Mouse (Mus musculus) intestine, embryonic 16.5 days (tissue): ENCODE results near the gene Unc5c. TPM values are rescaled to one million over a fixed set of nuclear protein-coding genes. Genes with fewer than 3 reads are reported as not detected.
A peak's percentile ranks its signal among the peaks of the same experiment; 100 is the strongest.

Experiments
- ATAC-seq: fragments of 200-750 bp; cut with Nextera tagmentation; 2 replicates; pipeline ENCODE4 v1.8.0; 2017; ENCODE audit warnings: moderate TSS enrichment, moderate library complexity
- H3K27ac ChIP-seq: fragments of 300-500 bp; sonication (generic); 2 replicates; pipeline ENCODE4 v1.5.1; 2014; ENCODE audit warnings: mild to moderate bottlenecking, low read length
- H3K27me3 ChIP-seq: fragments of 300-500 bp; sonication (generic); replicated peaks from 2 replicates; pipeline ENCODE4 v1.6.1; 2014; ENCODE audit warnings: low read length, control low read depth, mixed read lengths; ENCODE audit not compliant: control insufficient read depth, insufficient read depth
- H3K36me3 ChIP-seq: fragments of 300-500 bp; sonication (generic); 2 replicates; pipeline ENCODE4 v1.6.1; 2014; ENCODE audit warnings: low read length, control low read depth; ENCODE audit not compliant: control insufficient read depth, insufficient read depth
- H3K4me1 ChIP-seq: fragments of 300-500 bp; sonication (generic); 2 replicates; pipeline ENCODE4 v1.6.1; 2014; ENCODE audit warnings: low read length, control low read depth, mixed read lengths; ENCODE audit not compliant: control insufficient read depth, insufficient read depth
- H3K4me2 ChIP-seq: fragments of 300-500 bp; sonication (generic); 2 replicates; pipeline ENCODE4 v1.6.1; 2014; ENCODE audit warnings: low read depth, low read length, control low read depth
- H3K4me3 ChIP-seq: fragments of 300-500 bp; sonication (generic); 2 replicates; pipeline ENCODE4 v1.5.1; 2014; ENCODE audit warnings: mild to moderate bottlenecking, low read length
- H3K9ac ChIP-seq: fragments of 300-500 bp; sonication (generic); 2 replicates; pipeline ENCODE4 v1.6.1; 2014; ENCODE audit warnings: low read depth, low read length
- H3K9me3 ChIP-seq: fragments of 300-500 bp; sonication (generic); 2 replicates; pipeline ENCODE4 v1.6.1; 2016; ENCODE audit warnings: low read length, control low read depth; ENCODE audit not compliant: control insufficient read depth
- WGBS: fragments of 180-500 bp; shearing (Covaris S2); extraction: QIAGEN DNeasy Blood & Tissue Kit; methylation state at CpG from one replicate; pipeline ENCODE4 v1.1.7; 2014; 5-methylcytosine and 5-hydroxymethylcytosine counted together
- polyA plus RNA-seq: library from polyadenylated mRNA; unstranded; fragments of >200 nt; fragmentation: Nextera tagmentation; extraction: Ambion mirVana; gene quantifications from 2 replicates; pipeline ENCODE4 v1.2.1, GENCODE M21; 2015

Unc5c gene
- polyA plus RNA-seq, 1 experiment from 2014 or later: 5.0 TPM

DNA sequence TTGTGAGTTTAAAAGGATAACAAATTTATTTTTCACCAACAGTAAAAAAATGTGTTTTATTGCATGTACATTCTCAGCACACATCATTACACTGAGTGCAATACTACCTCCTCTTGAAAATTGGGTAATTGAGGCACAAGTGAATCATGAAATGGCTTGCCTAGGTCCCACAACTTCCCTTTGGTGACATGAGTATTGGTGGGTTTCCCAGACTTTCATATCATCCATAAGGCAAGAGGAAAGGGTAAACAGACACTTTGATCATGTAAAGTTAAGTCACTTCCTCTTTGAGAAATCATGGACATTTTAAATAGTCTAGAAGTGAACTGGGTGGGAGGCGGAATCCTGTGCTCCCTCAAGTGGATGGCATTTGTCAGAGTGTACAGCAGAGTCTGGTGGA, 73.1 kb downstream of the Unc5c start:
- Histone ChIP-seq H3K4me1 (no peaks in the 10 kb centered on the region), H3K36me3 (no peaks in the 10 kb centered on the region), H3K9ac (no peak overlapping the region), H3K27me3 (no peaks in the 10 kb centered on the region), H3K4me2 (no peak overlapping the region), H3K4me3 (no peak overlapping the region), H3K9me3 (no peaks in the 10 kb centered on the region), H3K27ac (no peak overlapping the region)
- 70% methylated on average over 1 of the region's 1 CpGs for WGBS
- ATAC-seq: no peak

DNA sequence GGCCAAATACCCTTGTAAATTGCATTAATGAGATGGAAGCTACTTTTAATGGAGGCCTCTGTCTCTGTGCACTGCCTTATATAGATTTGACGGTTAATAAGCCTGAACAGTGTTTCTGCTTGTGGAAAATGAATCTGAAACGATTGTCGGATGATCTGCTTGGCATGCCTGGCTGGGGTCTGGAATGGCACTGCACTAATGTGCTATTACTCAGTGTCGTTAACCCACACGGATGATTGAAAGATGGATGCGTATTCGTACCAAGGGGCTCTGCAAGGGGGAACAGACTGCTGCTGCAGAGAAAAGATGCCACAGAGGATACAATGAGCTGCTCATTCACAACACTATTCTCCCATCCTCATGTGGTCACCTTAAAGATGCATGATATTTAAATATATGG, 75.7 kb downstream of the Unc5c start:
- 83% methylated on average over 7 of the region's 7 CpGs for WGBS
- no peak overlapping the region for H3K27ac ChIP-seq
- H3K9me3 ChIP-seq: no peaks in the 10 kb centered on the region
- H3K27me3 ChIP-seq: no peaks in the 10 kb centered on the region
- no peak overlapping the region for H3K9ac ChIP-seq
- ATAC-seq: no peak
- H3K4me1 ChIP-seq: no peaks in the 10 kb centered on the region
- H3K4me3 ChIP-seq: no peak overlapping the region
- no peaks in the 10 kb centered on the region for H3K36me3 ChIP-seq
- H3K4me2 ChIP-seq: no peak overlapping the region

DNA sequence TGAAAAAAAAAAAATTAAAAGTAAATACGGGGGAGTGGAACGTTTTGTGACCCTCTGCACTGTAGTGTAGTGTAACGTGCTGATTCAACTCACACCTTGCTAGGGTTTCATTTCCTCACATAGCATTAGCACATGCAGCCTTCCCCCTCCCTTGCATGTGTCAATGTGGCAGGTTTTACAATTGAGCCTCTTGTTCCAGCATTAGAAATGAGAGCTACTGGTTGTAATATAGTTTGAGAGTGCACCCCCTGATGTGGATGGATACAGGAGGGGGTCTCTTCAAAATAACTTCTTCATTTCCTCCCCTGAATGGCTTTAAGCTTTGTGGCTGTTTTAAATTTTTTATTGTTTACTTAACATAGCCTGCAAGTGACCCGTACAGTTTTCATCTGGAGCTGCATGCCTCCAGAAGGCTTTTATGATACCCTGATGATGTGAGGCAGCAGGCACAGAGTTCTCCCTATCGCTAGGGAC, 82.4 kb downstream of the Unc5c start:
- ATAC-seq: no peak
- H3K36me3 ChIP-seq: no peaks in the 10 kb centered on the region
- no peak overlapping the region for H3K4me3 ChIP-seq
- WGBS: 39% methylated on average over 5 of the region's 5 CpGs
- H3K9me3 ChIP-seq: no peaks in the 10 kb centered on the region
- H3K4me2 ChIP-seq: no peak overlapping the region
- no peak overlapping the region for H3K27ac ChIP-seq
- H3K4me1 ChIP-seq: no peaks in the 10 kb centered on the region
- no peaks in the 10 kb centered on the region for H3K27me3 ChIP-seq
- H3K9ac ChIP-seq: no peak overlapping the region

DNA sequence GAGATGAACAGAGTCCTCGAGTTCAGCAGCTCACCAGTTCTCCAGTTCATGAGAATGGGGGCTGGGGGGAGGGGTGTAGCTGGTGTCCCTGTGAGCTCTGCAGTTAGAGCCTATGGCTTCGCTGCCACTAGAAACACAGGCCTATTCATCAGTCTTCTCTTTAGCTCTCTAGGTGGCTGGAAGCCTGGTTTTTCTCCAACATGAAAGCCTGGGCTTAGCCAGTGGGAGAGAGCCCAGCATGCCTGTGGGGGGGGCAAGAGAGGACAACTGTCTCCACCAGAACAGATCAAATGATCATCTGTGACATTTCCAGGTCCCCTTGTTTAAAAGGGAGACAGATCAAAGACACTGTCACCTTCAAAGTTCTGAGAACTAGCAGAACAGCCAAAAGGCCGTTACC, 84.6 kb downstream of the Unc5c start:
- Histone ChIP-seq H3K9me3 (no peaks in the 10 kb centered on the region), H3K9ac (no peak overlapping the region), H3K36me3 (no peaks in the 10 kb centered on the region), H3K27ac (no peak overlapping the region), H3K4me3 (no peak overlapping the region), H3K4me1 (no peaks in the 10 kb centered on the region), H3K4me2 (no peak overlapping the region), H3K27me3 (no peaks in the 10 kb centered on the region)
- no peak for ATAC-seq
- 45% methylated on average over 3 of the region's 3 CpGs for WGBS

DNA sequence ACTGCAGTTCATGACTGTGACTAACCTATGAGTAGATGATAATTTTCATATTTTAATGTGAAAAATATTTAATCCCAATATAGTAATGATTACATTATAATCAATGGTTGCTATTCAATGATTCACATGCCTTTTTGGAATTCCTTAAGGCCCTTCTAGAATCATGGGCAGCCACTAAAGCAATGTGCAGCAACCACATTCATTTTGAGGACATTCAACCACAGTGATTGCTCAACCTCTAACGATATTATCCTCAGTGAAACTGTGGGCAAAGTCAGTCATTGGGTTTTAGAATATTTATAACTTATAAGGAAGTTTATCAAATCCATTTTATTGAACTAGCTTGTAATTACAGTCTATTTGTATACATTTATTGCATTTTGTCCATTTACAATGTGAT, 87.9 kb downstream of the Unc5c start:
- no peaks in the 10 kb centered on the region for H3K36me3 ChIP-seq
- 74% methylated on average over 1 of the region's 1 CpGs for WGBS
- no peak for ATAC-seq

DNA sequence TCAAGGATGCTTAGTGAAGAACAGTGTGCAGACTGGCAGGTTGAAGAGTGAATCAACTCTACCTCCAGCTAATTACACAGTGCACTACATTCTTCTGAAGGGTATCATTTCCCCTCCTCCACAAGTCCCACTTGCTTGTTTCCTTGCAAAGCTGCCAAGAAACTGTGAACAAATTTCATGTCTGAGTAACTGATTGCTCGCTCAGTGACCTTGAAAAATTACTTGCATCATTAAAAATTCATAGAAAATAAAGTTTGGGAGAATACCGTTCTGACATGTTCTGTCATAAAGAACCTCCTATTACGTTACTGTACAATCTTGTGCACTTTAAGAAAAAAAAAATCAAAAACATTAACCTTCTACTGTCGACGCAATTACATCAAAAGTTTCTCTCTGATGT, 92.1 kb downstream of the Unc5c start:
- Histone ChIP-seq H3K36me3 (no peaks in the 10 kb centered on the region), H3K27ac (no peak overlapping the region), H3K4me3 (no peak overlapping the region), H3K9me3 (no peaks in the 10 kb centered on the region), H3K9ac (no peak overlapping the region), H3K27me3 (no peaks in the 10 kb centered on the region), H3K4me1 (no peaks in the 10 kb centered on the region), H3K4me2 (no peak overlapping the region)
- WGBS: 83% methylated on average over 5 of the region's 5 CpGs
- no peak for ATAC-seq

More for the DNA sequence above, 87.9 kb downstream of the Unc5c start:
- H3K4me3 ChIP-seq: no peak overlapping the region
- no peaks in the 10 kb centered on the region for H3K4me1 ChIP-seq
- no peak overlapping the region for H3K4me2 ChIP-seq
- no peaks in the 10 kb centered on the region for H3K9me3 ChIP-seq
- H3K9ac ChIP-seq: no peak overlapping the region
- H3K27ac ChIP-seq: no peak overlapping the region
- H3K27me3 ChIP-seq: no peaks in the 10 kb centered on the region

DNA sequence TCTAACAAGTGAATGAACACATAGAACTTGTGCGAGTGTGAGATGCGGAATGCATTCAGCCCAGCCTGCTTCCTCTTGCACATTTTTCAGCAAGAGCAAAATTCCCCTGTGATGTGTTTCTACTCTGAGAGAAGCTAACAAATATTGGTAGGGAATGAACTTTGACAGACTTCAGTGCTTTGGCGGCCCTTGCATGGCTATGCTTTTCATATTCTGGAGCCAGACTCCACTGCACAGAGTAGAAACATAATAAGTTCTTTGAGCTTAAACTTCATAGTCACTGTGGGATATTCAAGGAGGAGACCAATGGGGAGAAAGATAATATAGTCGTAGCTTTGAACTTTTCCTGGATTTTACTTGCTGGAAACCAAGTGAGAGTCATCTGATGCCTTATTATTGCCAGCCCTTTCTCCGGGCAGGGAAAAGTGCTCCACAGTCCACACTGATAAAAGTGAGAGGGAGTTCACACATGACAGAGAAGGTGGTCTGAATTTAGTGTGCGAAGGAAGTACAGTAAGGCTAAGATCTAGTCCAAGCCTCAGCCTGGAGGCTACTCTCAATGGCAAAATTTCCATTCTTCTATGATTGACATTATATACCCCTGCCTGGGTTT, 110.2 kb downstream of the Unc5c start:
- no peaks in the 10 kb centered on the region for H3K27me3 ChIP-seq
- H3K4me1 ChIP-seq: no peaks in the 10 kb centered on the region
- no peak overlapping the region for H3K9ac ChIP-seq
- H3K4me2 ChIP-seq: no peak overlapping the region
- H3K9me3 ChIP-seq: no peaks in the 10 kb centered on the region
- H3K36me3 ChIP-seq: no peaks in the 10 kb centered on the region
- no peak overlapping the region for H3K27ac ChIP-seq
- WGBS: 73% methylated on average over 6 of the region's 6 CpGs
- H3K4me3 ChIP-seq: no peak overlapping the region
- no peak for ATAC-seq

DNA sequence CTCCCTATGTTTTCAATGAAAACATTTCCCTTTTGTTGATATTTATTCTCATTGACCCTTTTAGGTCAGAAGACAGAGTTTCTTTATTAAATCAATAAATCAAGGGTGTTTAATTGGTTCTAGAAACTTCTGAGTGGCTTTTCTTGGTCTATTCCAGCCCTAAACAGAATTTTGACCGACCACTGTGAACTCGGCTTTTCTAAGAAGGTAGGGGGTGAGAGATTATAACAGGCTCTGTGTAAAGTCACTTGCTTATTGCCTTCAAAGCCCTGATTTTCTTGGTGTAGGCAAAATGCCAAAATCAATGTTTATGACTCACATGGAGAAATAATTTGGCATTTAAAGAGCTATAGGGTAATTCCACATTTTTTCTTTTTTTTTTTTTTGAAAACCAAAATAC, 112.4 kb downstream of the Unc5c start:
- no peaks in the 10 kb centered on the region for H3K9me3 ChIP-seq
- H3K4me1 ChIP-seq: no peaks in the 10 kb centered on the region
- H3K36me3 ChIP-seq: no peaks in the 10 kb centered on the region
- no peak overlapping the region for H3K27ac ChIP-seq
- no peak overlapping the region for H3K4me2 ChIP-seq
- 52% methylated on average over 2 of the region's 2 CpGs for WGBS
- no peak overlapping the region for H3K9ac ChIP-seq
- no peaks in the 10 kb centered on the region for H3K27me3 ChIP-seq
- no peak overlapping the region for H3K4me3 ChIP-seq
- no peak for ATAC-seq

DNA sequence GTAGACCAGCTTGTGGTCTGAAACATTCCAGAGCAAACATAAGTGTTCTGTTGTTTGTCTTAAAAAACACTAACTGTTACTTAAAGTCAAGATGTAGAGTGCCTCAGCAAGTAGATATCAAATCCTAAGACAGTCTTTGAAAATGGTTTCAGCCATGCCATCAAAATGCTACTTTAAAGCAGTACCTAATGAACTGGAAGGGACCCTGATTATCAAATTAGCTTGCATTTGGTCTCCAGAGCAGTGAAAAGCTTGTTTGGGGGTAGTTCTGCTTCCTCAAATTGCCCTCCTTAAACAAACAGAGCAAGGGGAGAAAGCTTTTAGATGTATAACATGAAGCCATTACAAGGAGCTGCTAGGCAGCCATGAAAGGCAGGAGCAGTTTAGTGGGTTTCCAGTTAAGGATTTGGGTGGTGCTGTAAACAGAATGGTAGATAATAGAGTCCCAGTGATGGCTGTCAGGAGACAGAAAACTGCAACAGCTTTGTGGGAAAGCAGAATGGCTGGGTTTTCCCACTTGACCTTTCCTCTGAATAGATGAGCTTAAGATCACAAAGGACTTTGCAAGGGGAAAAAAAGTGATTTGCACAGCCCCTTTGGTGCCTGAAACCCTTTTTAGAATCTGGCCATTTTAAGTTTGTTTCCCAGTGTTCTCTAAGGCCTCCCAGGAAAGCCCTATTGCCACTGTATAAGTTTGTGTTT, 116.3 kb downstream of the Unc5c start:
- Histone ChIP-seq H3K9me3 (no peaks in the 10 kb centered on the region), H3K36me3 (no peaks in the 10 kb centered on the region), H3K4me1 (no peaks in the 10 kb centered on the region), H3K9ac (no peak overlapping the region), H3K4me3 (no peak overlapping the region), H3K4me2 (no peak overlapping the region), H3K27ac (0 out of 2 replicates have a peak overlapping the region, but pooled peaks have one; percentile 16), H3K27me3 (no peaks in the 10 kb centered on the region)
- no peak for ATAC-seq

DNA sequence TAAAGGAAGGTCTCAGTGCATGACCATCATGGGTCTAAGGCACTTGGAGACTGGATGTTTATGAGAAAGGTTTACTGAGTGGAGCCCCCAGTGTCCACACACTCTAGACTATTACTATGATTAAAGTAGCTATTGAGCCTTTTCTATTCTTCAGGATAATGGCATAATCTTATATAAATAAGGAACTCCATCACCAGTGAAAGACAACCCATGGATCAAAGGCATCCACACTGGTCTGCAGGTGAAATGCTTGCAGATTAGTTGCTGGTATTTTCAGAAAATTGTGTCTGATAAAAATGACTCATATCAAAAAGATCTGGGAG, 116.8 kb downstream of the Unc5c start:
- no peaks in the 10 kb centered on the region for H3K36me3 ChIP-seq
- ATAC-seq: no peak

More for the DNA sequence above, 116.8 kb downstream of the Unc5c start:
- H3K27me3 ChIP-seq: no peaks in the 10 kb centered on the region
- no peaks in the 10 kb centered on the region for H3K9me3 ChIP-seq
- H3K4me2 ChIP-seq: no peak overlapping the region
- H3K27ac ChIP-seq: no peak overlapping the region
- H3K4me3 ChIP-seq: no peak overlapping the region
- H3K4me1 ChIP-seq: no peaks in the 10 kb centered on the region
- H3K9ac ChIP-seq: no peak overlapping the region
